In genomic region chr4:139195101-139195500, GRCm38 (mm10) we compare ENCODE assay signal across 8 mouse cellular contexts. TPM values are rescaled to one million over a fixed set of nuclear protein-coding genes. Genes with fewer than 3 reads are reported as not detected.
DNase-seq lines count a peak whose midpoint lies in the region; ATAC-seq lines count a peak whose summit lies in the region.
"Had no signal": no experiment of that assay in that cellular context is flagged by ENCODE, and none has a peak within 500 bp of the region (broad histone marks: within the 10 kb centered on the region; RNA-seq: fewer than 3 reads in every experiment).

No protein-coding gene starts in this region.

- peak overlapping the region; percentile 88; the same call in 1 of the 2 replicates for H3K4me3 ChIP-seq in hindbrain, embryonic 10.5 days
- H3K4me3 ChIP-seq in hindbrain, embryonic 11.5 days (ENCODE audit: low read depth, low read length): no peak overlapping the region
- H3K4me3 ChIP-seq in limb, embryonic 10.5 days: peak overlapping the region; percentile 89; the same call in 1 of the 2 replicates

- no peaks in the 10 kb centered on the region for H3K9me3 ChIP-seq in hindbrain, embryonic 10.5 days
- no peaks in the 10 kb centered on the region for H3K9me3 ChIP-seq in hindbrain, embryonic 11.5 days (ENCODE audit: control insufficient read depth, low read length)
- H3K9me3 ChIP-seq in limb, embryonic 10.5 days (replicated peaks): no peaks in the 10 kb centered on the region

- no peaks in the 10 kb centered on the region for H3K27me3 ChIP-seq in hindbrain, embryonic 10.5 days (ENCODE audit: insufficient read depth, poor library complexity, severe bottlenecking)
- no peaks in the 10 kb centered on the region for H3K27me3 ChIP-seq in hindbrain, embryonic 11.5 days (ENCODE audit: control insufficient read depth, insufficient read depth, low read length)
- no peaks in the 10 kb centered on the region for H3K27me3 ChIP-seq in limb, embryonic 10.5 days (ENCODE audit: low read depth, poor library complexity, severe bottlenecking)

- DNase-seq in hindbrain, embryonic 10.5 days (ENCODE audit: low spot score): no peak
- DNase-seq in hindbrain, embryonic 11.5 days (ENCODE audit: low spot score): no peak
- peak; percentile 32 for DNase-seq in urinary bladder, postnatal 14 days (ENCODE audit: low spot score)
- no peak for DNase-seq in urinary bladder, postnatal 36 days (ENCODE audit: low spot score in 2 of 2)
- no peak for DNase-seq in limb, embryonic 10.5 days (ENCODE audit: low spot score)
- no peak for DNase-seq in layer of hippocampus, adult 9-11 months
- DNase-seq: right cerebral cortex, adult 18-20 months had no signal

- H3K4me1 ChIP-seq in hindbrain, embryonic 10.5 days (replicated peaks): peaks cover 57% of the 10 kb centered on the region
- H3K4me1 ChIP-seq in hindbrain, embryonic 11.5 days (replicated peaks; ENCODE audit: control insufficient read depth, insufficient read depth, low read length): peaks cover 10% of the 10 kb centered on the region; the same call in 1 of the 2 replicates
- H3K4me1 ChIP-seq in limb, embryonic 10.5 days: peaks cover 52% of the 10 kb centered on the region

- ATAC-seq in hindbrain, embryonic 11.5 days (ENCODE audit: low FRiP score): no peak
- no peak for ATAC-seq in erythroblast, adult 5-6 weeks (replicated peaks; ENCODE audit: low FRiP score, poor library complexity, severe bottlenecking)

- H3K36me3 ChIP-seq in hindbrain, embryonic 10.5 days: peaks cover 10% of the 10 kb centered on the region
- H3K36me3 ChIP-seq in hindbrain, embryonic 11.5 days (ENCODE audit: control insufficient read depth, insufficient read depth, low read length): no peaks in the 10 kb centered on the region
- peaks cover 25% of the 10 kb centered on the region for H3K36me3 ChIP-seq in limb, embryonic 10.5 days

- no peak overlapping the region for H3K4me2 ChIP-seq in hindbrain, embryonic 11.5 days (replicated peaks; ENCODE audit: low read depth, low read length)

- H3K9ac ChIP-seq in hindbrain, embryonic 11.5 days (ENCODE audit: low read depth, low read length): no peak overlapping the region

- no peak overlapping the region for H3K27ac ChIP-seq in hindbrain, embryonic 10.5 days
- H3K27ac ChIP-seq in hindbrain, embryonic 11.5 days (ENCODE audit: low read depth, low read length): no peak overlapping the region
- no peak overlapping the region for H3K27ac ChIP-seq in limb, embryonic 10.5 days

- 89% methylated on average over 5 of the region's 5 CpGs for WGBS in hindbrain, embryonic 10.5 days
- 89% methylated on average over 5 of the region's 5 CpGs for WGBS in hindbrain, embryonic 11.5 days
- WGBS in limb, embryonic 10.5 days: 88% methylated on average over 5 of the region's 5 CpGs

RNA-seq across cellular contexts. Expression of gene Capzb, which starts 2.4 kb away (rescaled TPM):
- polyA plus RNA-seq in hindbrain, embryonic 10.5 days (2016; fragmentation: Nextera tagmentation; extraction: Ambion mirVana): 331 and 370 TPM in 2 replicates
- 239 and 255 TPM in 2 replicates for polyA plus RNA-seq in hindbrain, embryonic 11.5 days (2014; fragmentation: Nextera tagmentation; extraction: Ambion mirVana)
- 385 and 390 TPM in 2 replicates for polyA plus RNA-seq in limb, embryonic 10.5 days (2016; fragmentation: Nextera tagmentation; extraction: Ambion mirVana)
- total RNA-seq in erythroblast, adult 5-6 weeks (2015; ENCODE audit: low replicate concordance): 128 and 139 TPM in 2 replicates
- total RNA-seq in erythroblast, adult 5-6 weeks (2017; ENCODE audit: low replicate concordance): 29.7 and 37.6 TPM in 2 replicates
